Mouse (Mus musculus) limb, embryonic 11.5 days (tissue): ENCODE measurements around the gene Kantr. TPM values are rescaled to one million over a fixed set of nuclear protein-coding genes. Genes with fewer than 3 reads are reported as not detected.
"Not testable (repeated sequence)": the region's sequence is repeated elsewhere in the genome, so short reads cannot be mapped to it uniquely, and the experiment has no call there.

ENCODE experiments used
- ATAC-seq: fragments of 200-750 bp; cut with Nextera tagmentation; 2 replicates; pipeline ENCODE4 v1.8.0; 2017; ENCODE audit warnings: low read depth; ENCODE audit not compliant: insufficient number of reproducible peaks, low FRiP score, low TSS enrichment
- DNase-seq: peaks from one replicate; pipeline ENCODE4 v3.0.0-alpha.2; 2015; ENCODE audit warnings: low spot score
- H3K27ac ChIP-seq: fragments of 300-500 bp; sonication (generic); replicated peaks from 2 replicates; pipeline ENCODE4 v1.5.1; 2014; ENCODE audit warnings: low read depth, mild to moderate bottlenecking, low read length
- H3K27me3 ChIP-seq: fragments of 300-500 bp; sonication (generic); 2 replicates; pipeline ENCODE4 v1.6.1; 2014; ENCODE audit warnings: mild to moderate bottlenecking, low read length, mixed read lengths; ENCODE audit not compliant: control insufficient read depth, insufficient read depth
- H3K36me3 ChIP-seq: fragments of 300-500 bp; sonication (generic); 2 replicates; pipeline ENCODE4 v1.6.1; 2014; ENCODE audit warnings: mild to moderate bottlenecking, low read length, moderate library complexity, mixed read lengths; ENCODE audit not compliant: control insufficient read depth, insufficient read depth
- H3K4me1 ChIP-seq: fragments of 300-500 bp; sonication (generic); 2 replicates; pipeline ENCODE4 v1.6.1; 2014; ENCODE audit warnings: low read length, mixed read lengths; ENCODE audit not compliant: control insufficient read depth, insufficient read depth
- H3K4me2 ChIP-seq: fragments of 300-500 bp; sonication (generic); 2 replicates; pipeline ENCODE4 v1.6.1; 2014; ENCODE audit warnings: low read depth, mild to moderate bottlenecking, moderate library complexity; ENCODE audit not compliant: severe bottlenecking
- H3K4me3 ChIP-seq: fragments of 300-500 bp; sonication (generic); 2 replicates; pipeline ENCODE4 v1.5.1; 2014; ENCODE audit warnings: low read depth, low read length
- H3K9ac ChIP-seq: fragments of 300-500 bp; sonication (generic); 2 replicates; pipeline ENCODE4 v1.6.1; 2014; ENCODE audit warnings: mild to moderate bottlenecking, low read length
- H3K9me3 ChIP-seq: fragments of 300-500 bp; sonication (generic); 2 replicates; pipeline ENCODE4 v1.6.1; 2016; ENCODE audit warnings: low read length; ENCODE audit not compliant: control insufficient read depth
- WGBS: fragments of 180-500 bp; shearing (Covaris S2); extraction: QIAGEN DNeasy Blood & Tissue Kit; methylation state at CpG from one replicate; pipeline ENCODE4 v1.1.7; 2014; 5-methylcytosine and 5-hydroxymethylcytosine counted together
- polyA plus RNA-seq: library from polyadenylated mRNA; unstranded; fragments of >200 nt; fragmentation: Nextera tagmentation; extraction: Ambion mirVana; gene quantifications from 2 replicates; pipeline ENCODE4 v1.2.1, GENCODE M21; 2014

The Kantr gene
- polyA plus RNA-seq, 1 experiment from 2014 or later, result 18.5 TPM

- Histone ChIP-seq H3K36me3 (no peaks in the 10 kb centered on the region), H3K9me3 (no peaks in the 10 kb centered on the region), H3K9ac (no peak overlapping the region), H3K4me2 (no peak overlapping the region), H3K27ac (no peak overlapping the region), H3K27me3 (no peaks in the 10 kb centered on the region), H3K4me1 (no peaks in the 10 kb centered on the region), H3K4me3 (no peak overlapping the region)
- WGBS, result 86% methylated on average over 4 of the region's 4 CpGs
- DNase-seq (no peak), ATAC-seq (no peak)
These were observed 6.8 kb downstream of the Kantr start for GRCm38 (mm10) chrX:152320535-152320934.

GRCm38 (mm10) chrX:152307942-152308341 is 19.4 kb downstream of the Kantr start:
- no peak overlapping the region for H3K27ac ChIP-seq
- 70% methylated on average over 2 of the region's 2 CpGs for WGBS
- no peak overlapping the region for H3K9ac ChIP-seq
- no peak overlapping the region for H3K4me3 ChIP-seq
- ATAC-seq (no peak), DNase-seq (peak; percentile 32)
- no peaks in the 10 kb centered on the region for H3K36me3 ChIP-seq
- no peaks in the 10 kb centered on the region for H3K9me3 ChIP-seq
- H3K27me3 ChIP-seq, result no peaks in the 10 kb centered on the region
- no peak overlapping the region for H3K4me2 ChIP-seq
- H3K4me1 ChIP-seq, result no peaks in the 10 kb centered on the region

- no peaks in the 10 kb centered on the region for H3K27me3 ChIP-seq
- ATAC-seq, result no peak
- no peak for DNase-seq
These were observed 19.9 kb downstream of the Kantr start for GRCm38 (mm10) chrX:152307371-152307770.

GRCm38 (mm10) chrX:152306224-152306623 is 21.1 kb downstream of the Kantr start:
- H3K36me3 ChIP-seq, result no peaks in the 10 kb centered on the region
- no peak overlapping the region for H3K4me3 ChIP-seq
- ATAC-seq (no peak), DNase-seq (no peak)
- H3K27me3 ChIP-seq, result no peaks in the 10 kb centered on the region
- no peak overlapping the region for H3K9ac ChIP-seq
- H3K4me1 ChIP-seq, result no peaks in the 10 kb centered on the region
- no peak overlapping the region for H3K4me2 ChIP-seq
- H3K9me3 ChIP-seq, result no peaks in the 10 kb centered on the region
- no peak overlapping the region for H3K27ac ChIP-seq
- 79% methylated on average over 2 of the region's 2 CpGs for WGBS

More at GRCm38 (mm10) chrX:152307371-152307770, 19.9 kb downstream of the Kantr start:
- no peak overlapping the region for H3K27ac ChIP-seq
- H3K36me3 ChIP-seq, result no peaks in the 10 kb centered on the region
- no peak overlapping the region for H3K4me3 ChIP-seq
- H3K4me2 ChIP-seq, result no peak overlapping the region
- H3K4me1 ChIP-seq, result no peaks in the 10 kb centered on the region
- H3K9ac ChIP-seq, result no peak overlapping the region
- H3K9me3 ChIP-seq, result no peaks in the 10 kb centered on the region

- not testable (repeated sequence) for H3K27me3 ChIP-seq, DNase-seq, ATAC-seq, H3K36me3 ChIP-seq, H3K9ac ChIP-seq, H3K4me3 ChIP-seq, H3K27ac ChIP-seq, H3K4me2 ChIP-seq, H3K4me1 ChIP-seq, H3K9me3 ChIP-seq
- 32% methylated on average over 1 of the region's 1 CpGs for WGBS
These were observed 40.3 kb downstream of the Kantr start for GRCm38 (mm10) chrX:152287026-152287425.

- 85% methylated on average over 3 of the region's 3 CpGs for WGBS
- ATAC-seq (no peak), DNase-seq (no peak)
These were observed 42.5 kb downstream of the Kantr start for GRCm38 (mm10) chrX:152284746-152285145.

GRCm38 (mm10) chrX:152279384-152279783 is 47.9 kb downstream of the Kantr start:
- H3K36me3 ChIP-seq, result 0 out of 2 replicates have a peak, but pooled peaks cover 2% of the 10 kb centered on the region
- H3K9me3 ChIP-seq, result no peaks in the 10 kb centered on the region
- H3K9ac ChIP-seq, result no peak overlapping the region
- no peak overlapping the region for H3K27ac ChIP-seq
- H3K4me1 ChIP-seq, result no peaks in the 10 kb centered on the region
- ATAC-seq, result no peak
- no peaks in the 10 kb centered on the region for H3K27me3 ChIP-seq
- DNase-seq, result no peak
- 91% methylated on average over 6 of the region's 6 CpGs for WGBS
- H3K4me2 ChIP-seq, result no peak overlapping the region
- H3K4me3 ChIP-seq, result no peak overlapping the region

More at GRCm38 (mm10) chrX:152284746-152285145, 42.5 kb downstream of the Kantr start:
- Histone ChIP-seq H3K4me1 (no peaks in the 10 kb centered on the region), H3K4me3 (no peak overlapping the region), H3K36me3 (no peaks in the 10 kb centered on the region), H3K9me3 (no peaks in the 10 kb centered on the region), H3K27ac (no peak overlapping the region), H3K4me2 (no peak overlapping the region), H3K27me3 (no peaks in the 10 kb centered on the region), H3K9ac (no peak overlapping the region)

- ATAC-seq, result no peak
- WGBS, result 95% methylated on average over 11 of the region's 11 CpGs
- Histone ChIP-seq H3K9me3 (no peaks in the 10 kb centered on the region), H3K4me1 (no peaks in the 10 kb centered on the region), H3K4me2 (no peak overlapping the region), H3K27ac (no peak overlapping the region), H3K27me3 (no peaks in the 10 kb centered on the region), H3K4me3 (no peak overlapping the region), H3K36me3 (peaks cover 30% of the 10 kb centered on the region), H3K9ac (no peak overlapping the region)
- no peak for DNase-seq
These were observed 56.1 kb downstream of the Kantr start for GRCm38 (mm10) chrX:152271189-152271588.
